Mouse (Mus musculus): ENCODE measurements around the gene Zmynd15. TPM values are rescaled to one million over a fixed set of nuclear protein-coding genes. Genes with fewer than 3 reads are reported as not detected.

Zmynd15 gene
- total and polyA plus RNA-seq, 2 experiments from 2014 or later, result 0.04 to 1.3 TPM

DNA sequence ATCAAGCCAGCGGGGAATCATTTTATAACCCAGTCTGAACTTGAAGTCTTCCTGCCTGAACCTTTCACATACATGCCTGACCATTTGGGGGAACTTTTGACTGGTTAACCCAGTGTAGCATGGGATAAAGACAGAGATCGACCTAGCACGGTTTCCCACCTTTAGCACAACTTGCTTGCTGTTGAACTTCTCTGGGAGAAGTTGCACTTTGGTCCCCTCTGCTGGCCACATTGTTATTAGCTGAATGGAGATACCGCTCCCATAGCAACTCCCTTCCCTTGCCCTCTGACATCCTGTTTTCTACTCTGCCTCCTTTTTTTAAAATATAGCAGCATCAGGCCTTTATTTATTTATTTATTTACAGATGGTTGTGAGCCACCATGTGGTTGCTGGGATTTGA lies 47.2 kb downstream of the Zmynd15 start:
- H3K4me1 ChIP-seq (ENCODE audit: control insufficient read depth, insufficient read depth), result no peaks in the 10 kb centered on the region
- TF ChIP-seq CTCF (IDR thresholded peaks at IDR 0.05; ENCODE audit: low read depth), result peak; percentile 75
- no peak for TF ChIP-seq EP300 (IDR thresholded peaks at IDR 0.05; ENCODE audit: low read depth)
- H3K27me3 ChIP-seq (ENCODE audit: control insufficient read depth, insufficient read depth, low read length), result peaks cover 10% of the 10 kb centered on the region; the same call in 1 of the 2 replicates
- no peak; the same call in 1 of the 2 replicates for ATAC-seq (ENCODE audit: insufficient read depth, low read depth)
- H3K9me3 ChIP-seq (replicated peaks; ENCODE audit: control insufficient read depth, low read length), result no peaks in the 10 kb centered on the region
- H3K27ac ChIP-seq (ENCODE audit: low read depth), result no peak overlapping the region
- no peak overlapping the region for H3K4me2 ChIP-seq (ENCODE audit: low read depth, low read length)
- H3K4me3 ChIP-seq (ENCODE audit: low read depth, low read length), result no peak overlapping the region
- peak; percentile 55 for DNase-seq (ENCODE audit: low spot score)
- 19% methylated on average over 4 of the region's 4 CpGs for WGBS
- no peak overlapping the region for H3K9ac ChIP-seq (replicated peaks; ENCODE audit: low read depth, low read length)
- H3K36me3 ChIP-seq (replicated peaks; ENCODE audit: control insufficient read depth, insufficient read depth, low read length), result no peaks in the 10 kb centered on the region

DNA sequence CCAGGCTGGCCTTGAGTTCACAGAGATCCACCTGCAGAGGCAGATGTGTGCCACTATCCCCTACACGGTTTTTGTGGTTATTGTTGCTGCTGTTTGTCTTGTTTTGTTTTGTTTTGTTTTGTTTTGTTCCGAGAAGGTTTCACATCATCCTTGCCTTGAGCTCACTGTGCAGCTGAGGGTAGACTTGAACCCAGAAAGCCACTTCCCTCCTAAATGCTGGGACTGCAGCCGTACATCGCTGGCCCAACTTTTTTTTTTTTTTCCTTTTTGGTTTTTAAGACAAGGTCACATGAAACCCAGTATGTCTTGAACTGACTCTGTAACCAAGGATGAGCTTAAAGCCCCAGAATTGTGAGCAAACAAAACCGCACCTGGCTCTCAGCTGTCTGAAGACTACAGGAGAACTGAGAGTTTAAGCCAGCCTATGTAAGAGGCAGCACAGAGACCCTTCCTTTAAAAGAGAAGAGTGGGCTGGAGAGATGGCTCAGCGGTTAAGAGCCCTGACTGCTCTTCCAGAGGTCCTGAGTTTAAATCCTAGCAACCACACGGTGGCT lies 47.8 kb downstream of the Zmynd15 start:
- Histone ChIP-seq H3K4me3 (ENCODE audit: low read depth, low read length) (no peak overlapping the region), H3K27me3 (ENCODE audit: control insufficient read depth, insufficient read depth, low read length) (peaks cover 10% of the 10 kb centered on the region; the same call in 1 of the 2 replicates), H3K9ac (replicated peaks; ENCODE audit: low read depth, low read length) (no peak overlapping the region), H3K4me2 (ENCODE audit: low read depth, low read length) (no peak overlapping the region), H3K27ac (ENCODE audit: low read depth) (no peak overlapping the region), H3K36me3 (replicated peaks; ENCODE audit: control insufficient read depth, insufficient read depth, low read length) (no peaks in the 10 kb centered on the region), H3K4me1 (ENCODE audit: control insufficient read depth, insufficient read depth) (no peaks in the 10 kb centered on the region), H3K9me3 (replicated peaks; ENCODE audit: control insufficient read depth, low read length) (no peaks in the 10 kb centered on the region)
- ATAC-seq (ENCODE audit: insufficient read depth, low read depth), result no peak
- 65% methylated on average over 7 of the region's 7 CpGs for WGBS
- no peak for DNase-seq (ENCODE audit: low spot score)
- TF ChIP-seq CTCF (IDR thresholded peaks at IDR 0.05; ENCODE audit: low read depth) (no peak), EP300 (IDR thresholded peaks at IDR 0.05; ENCODE audit: low read depth) (no peak)

DNA sequence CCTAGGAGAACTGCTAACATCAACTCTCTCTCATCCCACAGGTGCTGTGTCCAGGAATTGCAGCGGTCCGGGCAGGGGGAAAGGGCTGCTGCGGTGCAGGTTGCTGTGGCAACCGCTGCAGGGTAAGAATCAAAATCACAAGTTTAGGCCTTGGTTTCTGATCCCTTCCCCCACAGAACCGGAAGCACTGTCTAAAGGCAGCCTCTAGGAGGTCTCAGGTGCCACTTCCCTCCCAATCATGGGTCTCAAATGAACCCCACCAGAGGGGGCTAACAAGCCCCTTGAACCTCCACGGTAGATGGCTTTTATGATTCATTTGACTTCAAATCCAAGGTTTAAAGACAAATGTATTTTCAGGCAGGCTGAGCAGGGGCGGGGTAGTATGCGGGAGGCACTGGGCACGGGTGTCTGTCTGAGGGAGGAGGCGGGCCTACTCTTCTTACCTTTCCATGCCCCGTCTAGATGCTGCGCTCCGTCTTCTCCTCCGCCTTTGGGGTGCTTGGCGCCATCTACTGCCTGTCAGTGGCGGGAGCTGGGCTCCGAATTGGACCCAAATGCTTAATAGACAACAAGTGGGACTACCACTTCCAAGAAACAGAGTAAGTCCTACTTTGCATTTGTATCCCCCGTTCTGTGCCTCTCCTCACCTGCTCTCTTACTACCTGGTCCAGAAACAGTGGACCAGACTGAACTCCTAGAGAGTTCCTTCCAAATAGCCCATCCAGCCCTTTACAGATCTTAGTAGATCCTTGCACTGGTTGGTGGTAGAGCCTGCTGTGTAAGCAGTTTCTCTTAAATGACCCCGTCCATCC lies 50.7 kb downstream of the Zmynd15 start:
- no peaks in the 10 kb centered on the region for H3K36me3 ChIP-seq (replicated peaks; ENCODE audit: control insufficient read depth, insufficient read depth, low read length)
- TF ChIP-seq EP300 (IDR thresholded peaks at IDR 0.05; ENCODE audit: low read depth) (no peak), CTCF (IDR thresholded peaks at IDR 0.05; ENCODE audit: low read depth) (peak; percentile 60)
- WGBS, result 11% methylated on average over 19 of the region's 19 CpGs
- H3K9me3 ChIP-seq (replicated peaks; ENCODE audit: control insufficient read depth, low read length), result no peaks in the 10 kb centered on the region
- DNase-seq (ENCODE audit: low spot score) (no peak), ATAC-seq (ENCODE audit: insufficient read depth, low read depth) (no peak)
- no peaks in the 10 kb centered on the region for H3K4me1 ChIP-seq (ENCODE audit: control insufficient read depth, insufficient read depth)
- H3K4me3 ChIP-seq (ENCODE audit: low read depth, low read length), result no peak overlapping the region
- no peak overlapping the region for H3K27ac ChIP-seq (ENCODE audit: low read depth)
- no peak overlapping the region for H3K4me2 ChIP-seq (ENCODE audit: low read depth, low read length)
- H3K27me3 ChIP-seq (ENCODE audit: control insufficient read depth, insufficient read depth, low read length), result peaks cover 10% of the 10 kb centered on the region; the same call in 1 of the 2 replicates
- H3K9ac ChIP-seq (replicated peaks; ENCODE audit: low read depth, low read length), result no peak overlapping the region

DNA sequence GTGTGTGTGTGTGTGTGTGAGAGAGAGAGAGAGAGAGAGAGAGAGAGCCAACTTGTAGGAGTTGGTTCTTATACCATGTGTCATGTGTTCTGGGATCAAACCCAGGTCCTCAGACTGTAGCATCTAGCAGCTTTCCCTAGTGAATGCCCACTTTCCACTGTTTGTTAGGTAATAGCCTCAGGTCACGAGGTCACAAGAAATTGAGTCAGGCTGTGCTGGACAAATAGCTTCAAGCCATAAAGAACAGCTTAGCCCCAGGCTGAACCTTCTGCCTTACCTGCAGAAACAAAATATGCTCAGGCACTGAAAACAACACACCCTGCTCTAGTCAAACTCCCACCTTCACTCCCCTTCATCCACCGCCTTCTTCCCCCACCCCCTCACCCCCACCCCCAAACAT lies 52.0 kb downstream of the Zmynd15 start:
- H3K4me1 ChIP-seq (ENCODE audit: control insufficient read depth, insufficient read depth), result no peaks in the 10 kb centered on the region

DNA sequence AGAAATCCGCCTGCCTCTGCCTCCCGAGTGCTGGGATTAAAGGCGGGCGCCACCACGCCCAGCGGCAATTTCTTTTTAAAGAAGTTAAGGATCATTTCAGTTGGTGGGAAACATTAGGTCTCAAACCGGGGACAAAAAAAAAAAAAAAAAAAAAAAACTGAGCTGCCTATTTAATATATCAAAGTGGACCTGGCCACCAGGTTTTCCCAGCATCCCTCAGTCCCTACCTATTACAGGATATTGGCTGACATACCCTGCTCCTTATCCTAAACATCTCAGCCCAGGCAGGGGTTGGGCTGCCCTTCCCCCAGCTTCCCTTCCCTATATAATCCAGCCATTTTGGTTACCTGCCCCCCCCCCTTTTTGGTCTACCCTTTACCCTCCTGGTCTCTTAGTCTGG lies 52.6 kb downstream of the Zmynd15 start:
- TF ChIP-seq CTCF (IDR thresholded peaks at IDR 0.05; ENCODE audit: low read depth) (no peak), EP300 (IDR thresholded peaks at IDR 0.05; ENCODE audit: low read depth) (no peak)
- H3K9me3 ChIP-seq (replicated peaks; ENCODE audit: control insufficient read depth, low read length), result no peaks in the 10 kb centered on the region
- H3K27me3 ChIP-seq (ENCODE audit: control insufficient read depth, insufficient read depth, low read length), result peaks cover 10% of the 10 kb centered on the region; the same call in 1 of the 2 replicates
- no peak overlapping the region for H3K9ac ChIP-seq (replicated peaks; ENCODE audit: low read depth, low read length)
- no peaks in the 10 kb centered on the region for H3K4me1 ChIP-seq (ENCODE audit: control insufficient read depth, insufficient read depth)
- H3K27ac ChIP-seq (ENCODE audit: low read depth), result no peak overlapping the region
- H3K4me2 ChIP-seq (ENCODE audit: low read depth, low read length), result no peak overlapping the region
- 84% methylated on average over 7 of the region's 7 CpGs for WGBS
- no peaks in the 10 kb centered on the region for H3K36me3 ChIP-seq (replicated peaks; ENCODE audit: control insufficient read depth, insufficient read depth, low read length)
- ATAC-seq (ENCODE audit: insufficient read depth, low read depth) (no peak), DNase-seq (ENCODE audit: low spot score) (no peak)
- no peak overlapping the region for H3K4me3 ChIP-seq (ENCODE audit: low read depth, low read length)

More for the DNA sequence above, 52.0 kb downstream of the Zmynd15 start:
- no peak overlapping the region for H3K27ac ChIP-seq (ENCODE audit: low read depth)
- no peaks in the 10 kb centered on the region for H3K36me3 ChIP-seq (replicated peaks; ENCODE audit: control insufficient read depth, insufficient read depth, low read length)
- WGBS, result 73% methylated on average over 2 of the region's 2 CpGs
- no peak overlapping the region for H3K9ac ChIP-seq (replicated peaks; ENCODE audit: low read depth, low read length)
- H3K4me3 ChIP-seq (ENCODE audit: low read depth, low read length), result no peak overlapping the region
- H3K27me3 ChIP-seq (ENCODE audit: control insufficient read depth, insufficient read depth, low read length), result peaks cover 10% of the 10 kb centered on the region; the same call in 1 of the 2 replicates
- no peak for TF ChIP-seq CTCF (IDR thresholded peaks at IDR 0.05; ENCODE audit: low read depth)
- TF ChIP-seq EP300 (IDR thresholded peaks at IDR 0.05; ENCODE audit: low read depth), result no peak
- no peak for ATAC-seq (ENCODE audit: insufficient read depth, low read depth)
- H3K4me2 ChIP-seq (ENCODE audit: low read depth, low read length), result no peak overlapping the region
- H3K9me3 ChIP-seq (replicated peaks; ENCODE audit: control insufficient read depth, low read length), result no peaks in the 10 kb centered on the region
- no peak for DNase-seq (ENCODE audit: low spot score)

All from heart, postnatal 0 days (tissue).